Mouse (Mus musculus) heart, adult 2 months (tissue): ENCODE data around the gene Lars2. TPM values are rescaled to one million over a fixed set of nuclear protein-coding genes. Genes with fewer than 3 reads are reported as not detected.
A peak's percentile ranks its signal among the peaks of the same experiment; 100 is the strongest.

ENCODE experiments used
- DNase-seq, 2 experiments: peaks; one replicate each; pipeline ENCODE4 v3.0.0; 2021
- H3K27ac ChIP-seq: fragments of 200-600 bp; 2 replicates; pipeline ENCODE4 v1.8.1; 2022
- H3K27me3 ChIP-seq: fragments of 200-500 bp; 2 replicates; pipeline ENCODE4 v1.6.1; 2012; ENCODE audit warnings: mild to moderate bottlenecking, low read length, inconsistent platforms, mixed read lengths; ENCODE audit not compliant: control insufficient read depth, insufficient read depth
- H3K36me3 ChIP-seq: fragments of 200-500 bp; 2 replicates; pipeline ENCODE4 v1.6.1; 2012; ENCODE audit warnings: low read length, inconsistent platforms; ENCODE audit not compliant: control insufficient read depth, insufficient read depth
- H3K4me1 ChIP-seq: fragments of 200-500 bp; 2 replicates; pipeline ENCODE4 v1.6.1; 2011; ENCODE audit warnings: low read length; ENCODE audit not compliant: control insufficient read depth, insufficient read depth
- H3K4me3 ChIP-seq: fragments of 200-600 bp; 2 replicates; pipeline ENCODE4 v1.8.1; 2022
- H3K79me2 ChIP-seq: fragments of 200-500 bp; replicated peaks from 2 replicates; pipeline ENCODE4 v1.6.1; 2012; ENCODE audit warnings: mild to moderate bottlenecking, inconsistent platforms, low read length, moderate library complexity, mixed read lengths; ENCODE audit not compliant: control insufficient read depth, insufficient read depth
- H3K9ac ChIP-seq: fragments of 200-500 bp; 2 replicates; pipeline ENCODE4 v1.6.1; 2012; ENCODE audit warnings: low read depth, mild to moderate bottlenecking, control low read depth, inconsistent platforms, low read length, mixed read lengths
- CTCF ChIP-seq: fragments of 200-600 bp; IDR thresholded peaks from 2 replicates; pipeline ENCODE4 v1.8.1; 2022; ENCODE audit warnings: antibody characterized with exemption, mild to moderate bottlenecking, moderate library complexity
- EP300 ChIP-seq: fragments of 200-500 bp; IDR thresholded peaks from 2 replicates; pipeline ENCODE4 v1.6.1; 2011; ENCODE audit warnings: low read depth, low read length, control low read depth; ENCODE audit not compliant: insufficient read depth
- POLR2A ChIP-seq: fragments of 200-500 bp; IDR thresholded peaks from 2 replicates; pipeline ENCODE4 v1.6.1; 2011; ENCODE audit warnings: mild to moderate bottlenecking, low read depth, low read length, control low read depth; ENCODE audit not compliant: insufficient read depth
- WGBS: fragments of 180-500 bp; shearing (Covaris S2); methylation state at CpG from one replicate; pipeline ENCODE4 v1.1.7; 2018; 5-methylcytosine and 5-hydroxymethylcytosine counted together
- intact Hi-C: fragments of 180-260 bp; cut with DNase I; formaldehyde crosslinking; loops from one replicate; pipeline ENCODE4 v1.15.1; 2025
- polyA plus RNA-seq: library from polyadenylated mRNA; depleted of rRNA; stranded (reverse); fragments of >200 nt; gene quantifications from 2 replicates; pipeline ENCODE4 v1.2.3, GENCODE M21; 2012
- total RNA-seq, 2 experiments: library from RNA; stranded (reverse); gene quantifications; 2 replicates each; pipeline ENCODE4 v1.2.3; 2021

Gene Lars2
- total and polyA plus RNA-seq, 3 experiments = 147 to 906 (median 397) TPM

GRCm38 (mm10) chr9:123473377-123473776 is 106.7 kb downstream of the Lars2 start:
- intact Hi-C loops = no loop called here
- H3K4me1 ChIP-seq = peaks cover 15% of the 10 kb centered on the region

GRCm38 (mm10) chr9:123475569-123475968 is 108.8 kb downstream of the Lars2 start:
- H3K27me3 ChIP-seq = no peaks in the 10 kb centered on the region
- no peak for DNase-seq
- peaks cover 14% of the 10 kb centered on the region for H3K4me1 ChIP-seq
- WGBS = 2% methylated on average over 1 of the region's 1 CpGs
- H3K36me3 ChIP-seq = no peaks in the 10 kb centered on the region; the same call in 1 of the 2 replicates
- intact Hi-C loops = no loop called here
- TF ChIP-seq CTCF (no peak), POLR2A (no peak), EP300 (no peak)
- H3K27ac ChIP-seq = peak overlapping the region; percentile 36
- no peak overlapping the region for H3K4me3 ChIP-seq
- H3K9ac ChIP-seq = no peak overlapping the region
- peaks cover 2% of the 10 kb centered on the region; the same call in 1 of the 2 replicates for H3K79me2 ChIP-seq

More at GRCm38 (mm10) chr9:123473377-123473776, 106.7 kb downstream of the Lars2 start:
- DNase-seq = no peak
- Histone ChIP-seq H3K9ac (peak overlapping the region; percentile 17; the same call in 1 of the 2 replicates), H3K27ac (no peak overlapping the region), H3K79me2 (no peaks in the 10 kb centered on the region), H3K36me3 (peaks cover 3% of the 10 kb centered on the region), H3K4me3 (no peak overlapping the region), H3K27me3 (no peaks in the 10 kb centered on the region)
- TF ChIP-seq CTCF (no peak), POLR2A (no peak), EP300 (no peak)

DNA sequence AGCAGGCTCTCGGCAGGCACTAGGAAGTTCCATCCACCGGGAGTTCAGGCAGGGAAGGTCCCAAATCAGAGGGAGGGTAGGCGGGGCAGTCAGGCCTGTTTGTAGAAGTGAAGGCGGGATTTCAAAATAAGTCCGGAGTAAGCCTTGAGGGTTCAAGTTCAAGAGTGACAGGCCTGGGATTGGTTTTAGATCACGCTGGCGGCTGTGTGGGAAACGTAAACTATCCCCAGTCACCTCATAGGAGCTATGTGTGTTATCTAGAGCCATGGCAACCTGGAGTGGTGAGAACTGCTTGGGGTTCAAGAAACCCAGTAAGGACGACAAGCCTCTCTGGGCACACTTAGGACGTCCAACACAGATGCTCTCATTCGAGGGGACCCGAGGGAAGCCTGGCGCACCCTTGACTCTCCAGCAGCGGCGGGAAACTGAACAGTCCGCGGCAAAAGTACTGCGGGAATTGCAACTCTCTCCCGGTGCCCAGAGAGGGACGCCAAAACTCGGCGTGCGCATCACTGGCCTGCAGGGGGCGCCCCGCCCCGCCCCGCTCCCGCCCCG is 111.4 kb downstream of the Lars2 start:
- intact Hi-C loops = loop anchor here (2.0 kb wide), 3 partner anchors 27 to 45 kb away; no protein-coding TSS in a partner anchor
- WGBS = under 1% methylated on average over 17 of the region's 29 CpGs
- DNase-seq = peak; percentile 49 to 79
- Histone ChIP-seq H3K9ac (peak overlapping the region; percentile 61), H3K27ac (peak overlapping the region; percentile 71), H3K36me3 (peaks cover 19% of the 10 kb centered on the region), H3K79me2 (peaks cover 2% of the 10 kb centered on the region), H3K4me3 (peak overlapping the region; percentile 53), H3K27me3 (no peaks in the 10 kb centered on the region), H3K4me1 (peaks cover 22% of the 10 kb centered on the region)
- TF ChIP-seq POLR2A = no peak
- TF ChIP-seq CTCF = peak; percentile 65

- Histone ChIP-seq H3K9ac (peak within 1 kb of the TSS; percentile 74), H3K27me3 (no peaks in the 10 kb centered on the region), H3K36me3 (peaks cover 23% of the 10 kb centered on the region), H3K4me1 (peaks cover 23% of the 10 kb centered on the region), H3K4me3 (peak within 1 kb of the TSS; percentile 84), H3K79me2 (peaks cover 2% of the 10 kb centered on the region), H3K27ac (peak within 1 kb of the TSS; percentile 92)
- TF ChIP-seq CTCF (peak; percentile 42), POLR2A (peak; percentile 75), EP300 (no peak)
- peak; percentile 87 to 90 for DNase-seq
- intact Hi-C loops = loop anchor here (2.0 kb wide), 3 partner anchors 26 to 44 kb away; no protein-coding TSS in a partner anchor
- WGBS = under 1% methylated on average over 47 of the region's 57 CpGs
Measured at GRCm38 (mm10) chr9:123478586-123479195, 112.0 kb downstream of the Lars2 start, which contains the start of gene Limd1. Limd1 (plus strand) TSS chr9:123478706.

DNA sequence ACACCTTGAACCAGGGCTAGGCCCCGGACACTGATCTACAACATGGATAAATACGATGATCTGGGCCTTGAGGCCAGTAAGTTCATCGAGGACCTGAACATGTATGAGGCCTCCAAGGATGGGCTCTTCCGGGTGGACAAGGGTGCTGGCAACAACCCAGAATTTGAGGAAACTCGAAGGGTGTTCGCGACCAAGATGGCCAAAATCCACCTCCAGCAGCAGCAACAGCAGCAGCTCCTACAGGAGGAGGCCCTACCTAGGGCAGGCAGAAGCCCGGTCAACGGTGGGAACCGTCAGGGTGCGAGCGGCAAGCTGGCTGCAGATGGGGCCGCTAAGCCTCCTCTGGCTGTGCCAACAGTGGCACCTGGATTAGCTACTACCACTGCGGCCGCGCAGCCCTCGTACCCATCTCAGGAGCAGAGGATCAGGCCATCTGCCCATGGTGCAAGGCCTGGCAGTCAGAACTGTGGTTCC is 112.5 kb downstream of the Lars2 start:
- H3K4me3 ChIP-seq = peak overlapping the region; percentile 84
- peaks cover 27% of the 10 kb centered on the region for H3K36me3 ChIP-seq
- H3K79me2 ChIP-seq = peaks cover 4% of the 10 kb centered on the region
- intact Hi-C loops = loop anchor here (2.0 kb wide), 3 partner anchors 26 to 44 kb away; no protein-coding TSS in a partner anchor
- H3K27me3 ChIP-seq = no peaks in the 10 kb centered on the region
- peaks cover 28% of the 10 kb centered on the region for H3K4me1 ChIP-seq
- H3K27ac ChIP-seq = peak overlapping the region; percentile 92
- peak overlapping the region; percentile 74 for H3K9ac ChIP-seq
- WGBS = 7% methylated on average over 17 of the region's 17 CpGs
- peak in 1 of 2 experiments; percentile 56 for DNase-seq
- TF ChIP-seq POLR2A = no peak
- TF ChIP-seq CTCF = no peak
- TF ChIP-seq EP300 = no peak

- Histone ChIP-seq H3K36me3 (peaks cover 29% of the 10 kb centered on the region), H3K4me3 (peak overlapping the region; percentile 84), H3K27ac (peak overlapping the region; percentile 92), H3K4me1 (peaks cover 28% of the 10 kb centered on the region), H3K79me2 (peaks cover 4% of the 10 kb centered on the region), H3K27me3 (no peaks in the 10 kb centered on the region), H3K9ac (peak overlapping the region; percentile 74)
- no peak for DNase-seq
- WGBS = 56% methylated on average over 8 of the region's 8 CpGs
- TF ChIP-seq EP300 = no peak
- TF ChIP-seq POLR2A = no peak
- TF ChIP-seq CTCF = no peak
- intact Hi-C loops = loop anchor here (2.0 kb wide), 3 partner anchors 25 to 43 kb away; no protein-coding TSS in a partner anchor
Measured at GRCm38 (mm10) chr9:123479876-123480252, 113.1 kb downstream of the Lars2 start.
